Mouse (Mus musculus) cerebellum, postnatal 36 days (tissue): ENCODE measurements around the gene Krtcap2.
A peak's percentile ranks its signal among the peaks of the same experiment; 100 is the strongest.

Experiments used
- DNase-seq, 2 experiments: peaks; one replicate each; pipeline ENCODE4 v3.0.0; 2021 to 2022; ENCODE audit warnings: mixed read lengths in 2 of 2

The Krtcap2 gene

GRCm38 (mm10) chr3:89226361-89226760, 19.4 kb upstream of the Krtcap2 start:
- no peak for DNase-seq

- DNase-seq: no peak
Measured at GRCm38 (mm10) chr3:89226900-89227299, 18.9 kb upstream of the Krtcap2 start, which contains the start of gene Mtx1. Mtx1 (minus strand) TSS chr3:89227088.

GRCm38 (mm10) chr3:89227307-89228179, 18.2 kb upstream of the Krtcap2 start:
- peak; percentile 41 to 54 for DNase-seq

- DNase-seq: peak; percentile 87 to 90
Measured at GRCm38 (mm10) chr3:89228180-89228549, 17.6 kb upstream of the Krtcap2 start.

- DNase-seq: no peak
Measured at GRCm38 (mm10) chr3:89228836-89229235, 16.9 kb upstream of the Krtcap2 start, which contains the start of gene Muc1. Muc1 (plus strand) TSS chr3:89229057.

- no peak for DNase-seq
Measured at GRCm38 (mm10) chr3:89229276-89229675, 16.5 kb upstream of the Krtcap2 start.

- no peak for DNase-seq
Measured at GRCm38 (mm10) chr3:89230561-89230960, 15.2 kb upstream of the Krtcap2 start.

- no peak for DNase-seq
Measured at GRCm38 (mm10) chr3:89231345-89231744, 14.4 kb upstream of the Krtcap2 start.

- DNase-seq: no peak
Measured at GRCm38 (mm10) chr3:89231772-89232275, 13.9 kb upstream of the Krtcap2 start.

GRCm38 (mm10) chr3:89232614-89233013, 13.2 kb upstream of the Krtcap2 start:
- DNase-seq: no peak

- DNase-seq: no peak
Measured at GRCm38 (mm10) chr3:89233562-89234110, 12.1 kb upstream of the Krtcap2 start.

GRCm38 (mm10) chr3:89236516-89236915, 9.2 kb upstream of the Krtcap2 start:
- no peak for DNase-seq

GRCm38 (mm10) chr3:89237682-89238081, 8.1 kb upstream of the Krtcap2 start:
- no peak for DNase-seq

GRCm38 (mm10) chr3:89238494-89238893, 7.3 kb upstream of the Krtcap2 start:
- no peak for DNase-seq

- peak; percentile 75 to 84 for DNase-seq
Measured at GRCm38 (mm10) chr3:89242331-89242895, 3.4 kb upstream of the Krtcap2 start.

GRCm38 (mm10) chr3:89243609-89244008, 2.2 kb upstream of the Krtcap2 start:
- DNase-seq: no peak

- DNase-seq: peak; percentile 48 to 56
Measured at GRCm38 (mm10) chr3:89244158-89244981, 1.4 kb upstream of the Krtcap2 start.

- peak; percentile 77 to 80 for DNase-seq
Measured at GRCm38 (mm10) chr3:89244982-89245687, 631 bp upstream of the Krtcap2 start.

- peak; percentile 92 to 94 for DNase-seq
Measured at GRCm38 (mm10) chr3:89246261-89247100, 715 bp downstream of the Krtcap2 start, which contains the start of gene Trim46. Trim46 (minus strand) TSS chr3:89246309.

GRCm38 (mm10) chr3:89247466-89247865, 1.7 kb downstream of the Krtcap2 start:
- no peak for DNase-seq
